Mouse (Mus musculus): ENCODE data around the gene Asb2. TPM values are rescaled to one million over a fixed set of nuclear protein-coding genes. Genes with fewer than 3 reads are reported as not detected.
A peak's percentile ranks its signal among the peaks of the same experiment; 100 is the strongest.

Gene Asb2
- total and polyA plus RNA-seq, 2 experiments from 2014 or later, result 1.5 to 1.6 TPM

- no peak overlapping the region for H3K27ac ChIP-seq (ENCODE audit: low read depth, low read length)
- H3K4me3 ChIP-seq (ENCODE audit: low read depth, low read length), result no peak overlapping the region
- no peaks in the 10 kb centered on the region for H3K36me3 ChIP-seq (ENCODE audit: insufficient read depth)
- ATAC-seq, result no peak
- H3K9ac ChIP-seq, result no peak overlapping the region
- no peak for TF ChIP-seq CTCF (IDR thresholded peaks at IDR 0.05; ENCODE audit: low read depth)
- H3K9me3 ChIP-seq (ENCODE audit: low read length), result no peaks in the 10 kb centered on the region
- DNase-seq, result no peak
- no peaks in the 10 kb centered on the region for H3K27me3 ChIP-seq (ENCODE audit: insufficient read depth, low read length)
- H3K4me1 ChIP-seq (ENCODE audit: insufficient read depth), result no peaks in the 10 kb centered on the region
- H3K4me2 ChIP-seq (ENCODE audit: low read depth), result no peak overlapping the region
- WGBS, result 91% methylated on average over 3 of the region's 3 CpGs
These were observed 63.4 kb downstream of the Asb2 start for GRCm38 (mm10) chr12:103292366-103292765.

DNA sequence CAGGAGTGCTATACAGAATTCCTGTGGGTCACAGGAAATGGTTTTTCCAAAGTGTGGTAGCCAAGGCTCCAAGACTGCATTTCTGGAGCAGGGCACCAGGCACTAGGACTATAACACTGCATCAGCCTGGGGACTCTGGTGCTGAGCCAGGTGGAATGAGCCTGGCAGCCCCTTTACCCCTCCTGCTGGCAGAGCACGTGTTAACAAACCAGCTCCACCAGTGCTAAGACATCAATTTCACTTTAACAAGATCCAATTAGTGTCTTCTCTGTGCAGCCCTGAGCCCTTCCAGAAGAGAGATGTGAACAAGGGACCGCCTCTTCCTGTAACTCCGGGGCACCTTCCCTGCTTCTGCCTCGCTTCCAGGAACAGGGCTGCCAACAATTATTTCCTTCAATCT is 68.5 kb downstream of the Asb2 start:
- H3K4me3 ChIP-seq (ENCODE audit: low read depth, low read length), result no peak overlapping the region
- DNase-seq (peak; percentile 13), ATAC-seq (peak; percentile 36; the same call in 1 of the 2 replicates)
- H3K36me3 ChIP-seq (ENCODE audit: insufficient read depth), result no peaks in the 10 kb centered on the region
- H3K9ac ChIP-seq, result no peak overlapping the region
- H3K4me2 ChIP-seq (ENCODE audit: low read depth), result no peak overlapping the region
- no peaks in the 10 kb centered on the region for H3K9me3 ChIP-seq (ENCODE audit: low read length)
- no peaks in the 10 kb centered on the region for H3K4me1 ChIP-seq (ENCODE audit: insufficient read depth)
- no peaks in the 10 kb centered on the region for H3K27me3 ChIP-seq (ENCODE audit: insufficient read depth, low read length)
- 49% methylated on average over 4 of the region's 4 CpGs for WGBS
- H3K27ac ChIP-seq (ENCODE audit: low read depth, low read length), result no peak overlapping the region
- TF ChIP-seq CTCF (IDR thresholded peaks at IDR 0.05; ENCODE audit: low read depth), result no peak

DNA sequence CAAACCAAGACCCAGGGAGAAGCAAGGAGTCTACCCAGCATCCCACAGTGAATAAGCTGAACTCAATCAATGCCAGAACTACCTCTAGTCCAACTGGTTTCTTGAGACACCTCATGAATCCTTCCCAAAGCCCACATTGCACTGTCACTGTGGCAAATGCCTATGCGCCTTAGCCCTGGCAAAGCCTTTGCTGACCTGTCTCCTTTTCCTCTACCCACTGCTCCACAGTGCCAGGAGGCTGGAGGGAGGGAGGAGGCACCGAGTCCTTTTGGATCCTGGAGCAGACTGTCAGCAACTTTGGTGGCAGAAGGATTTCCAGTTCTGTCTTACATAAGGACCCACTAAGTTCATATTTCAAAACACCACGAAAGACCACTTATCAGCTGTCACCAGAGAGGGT is 72.4 kb downstream of the Asb2 start:
- H3K9ac ChIP-seq, result no peak overlapping the region
- 91% methylated on average over 3 of the region's 3 CpGs for WGBS
- no peak for TF ChIP-seq CTCF (IDR thresholded peaks at IDR 0.05; ENCODE audit: low read depth)
- H3K4me1 ChIP-seq (ENCODE audit: insufficient read depth), result no peaks in the 10 kb centered on the region
- no peaks in the 10 kb centered on the region for H3K27me3 ChIP-seq (ENCODE audit: insufficient read depth, low read length)
- H3K36me3 ChIP-seq (ENCODE audit: insufficient read depth), result no peaks in the 10 kb centered on the region
- no peak overlapping the region for H3K27ac ChIP-seq (ENCODE audit: low read depth, low read length)
- no peaks in the 10 kb centered on the region for H3K9me3 ChIP-seq (ENCODE audit: low read length)
- no peak overlapping the region for H3K4me3 ChIP-seq (ENCODE audit: low read depth, low read length)
- DNase-seq (no peak), ATAC-seq (no peak)
- no peak overlapping the region for H3K4me2 ChIP-seq (ENCODE audit: low read depth)

DNA sequence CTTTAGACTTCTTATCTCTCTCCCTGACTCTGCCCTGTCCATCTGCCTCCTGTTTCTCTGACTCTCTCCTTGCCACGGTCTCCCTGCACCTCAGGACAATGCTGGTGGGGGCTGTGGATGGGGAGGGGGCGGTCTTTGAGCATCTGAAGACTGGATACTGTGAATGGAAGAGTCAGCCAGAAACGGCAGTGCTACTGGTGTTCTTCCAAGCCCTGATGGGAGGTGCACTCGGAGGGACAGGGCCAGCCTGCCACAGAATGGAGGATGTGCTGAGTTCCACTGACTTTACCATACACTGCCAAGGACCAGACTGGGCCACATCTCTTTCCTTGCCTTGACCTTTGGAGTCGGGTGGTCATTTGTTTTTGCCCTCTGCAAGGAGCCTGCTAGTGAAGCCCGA is 72.9 kb downstream of the Asb2 start:
- ATAC-seq (no peak), DNase-seq (no peak)
- H3K9ac ChIP-seq, result no peak overlapping the region
- no peak overlapping the region for H3K4me3 ChIP-seq (ENCODE audit: low read depth, low read length)
- H3K4me1 ChIP-seq (ENCODE audit: insufficient read depth), result no peaks in the 10 kb centered on the region
- peaks cover 4% of the 10 kb centered on the region; the same call in 1 of the 2 replicates for H3K9me3 ChIP-seq (ENCODE audit: low read length)
- WGBS, result 70% methylated on average over 6 of the region's 6 CpGs
- H3K4me2 ChIP-seq (ENCODE audit: low read depth), result no peak overlapping the region
- no peaks in the 10 kb centered on the region for H3K36me3 ChIP-seq (ENCODE audit: insufficient read depth)
- no peaks in the 10 kb centered on the region for H3K27me3 ChIP-seq (ENCODE audit: insufficient read depth, low read length)
- no peak overlapping the region for H3K27ac ChIP-seq (ENCODE audit: low read depth, low read length)
- no peak for TF ChIP-seq CTCF (IDR thresholded peaks at IDR 0.05; ENCODE audit: low read depth)

- Histone ChIP-seq H3K4me3 (ENCODE audit: low read depth, low read length) (no peak overlapping the region), H3K9ac (no peak overlapping the region), H3K4me2 (ENCODE audit: low read depth) (no peak overlapping the region), H3K36me3 (ENCODE audit: insufficient read depth) (no peaks in the 10 kb centered on the region), H3K27me3 (ENCODE audit: insufficient read depth, low read length) (no peaks in the 10 kb centered on the region), H3K9me3 (ENCODE audit: low read length) (peaks cover 9% of the 10 kb centered on the region; the same call in 1 of the 2 replicates), H3K4me1 (ENCODE audit: insufficient read depth) (no peaks in the 10 kb centered on the region), H3K27ac (ENCODE audit: low read depth, low read length) (no peak overlapping the region)
- 72% methylated on average over 4 of the region's 4 CpGs for whole genome bisulfite sequencing
- DNase-seq, result no peak
- no peak for ATAC-seq
- TF ChIP-seq CTCF (IDR thresholded peaks at IDR 0.05; ENCODE audit: low read depth), result no peak
These were observed 73.9 kb downstream of the Asb2 start for GRCm38 (mm10) chr12:103281912-103282311.

GRCm38 (mm10) chr12:103281491-103281890 is 74.3 kb downstream of the Asb2 start:
- peaks cover 9% of the 10 kb centered on the region; the same call in 1 of the 2 replicates for H3K9me3 ChIP-seq (ENCODE audit: low read length)
- H3K27ac ChIP-seq (ENCODE audit: low read depth, low read length), result no peak overlapping the region
- H3K4me3 ChIP-seq (ENCODE audit: low read depth, low read length), result no peak overlapping the region
- 71% methylated on average over 2 of the region's 2 CpGs for WGBS
- H3K4me2 ChIP-seq (ENCODE audit: low read depth), result no peak overlapping the region
- H3K4me1 ChIP-seq (ENCODE audit: insufficient read depth), result no peaks in the 10 kb centered on the region
- H3K27me3 ChIP-seq (ENCODE audit: insufficient read depth, low read length), result no peaks in the 10 kb centered on the region
- ATAC-seq (no peak), DNase-seq (no peak)
- TF ChIP-seq CTCF (IDR thresholded peaks at IDR 0.05; ENCODE audit: low read depth), result no peak
- no peak overlapping the region for H3K9ac ChIP-seq
- H3K36me3 ChIP-seq (ENCODE audit: insufficient read depth), result no peaks in the 10 kb centered on the region

DNA sequence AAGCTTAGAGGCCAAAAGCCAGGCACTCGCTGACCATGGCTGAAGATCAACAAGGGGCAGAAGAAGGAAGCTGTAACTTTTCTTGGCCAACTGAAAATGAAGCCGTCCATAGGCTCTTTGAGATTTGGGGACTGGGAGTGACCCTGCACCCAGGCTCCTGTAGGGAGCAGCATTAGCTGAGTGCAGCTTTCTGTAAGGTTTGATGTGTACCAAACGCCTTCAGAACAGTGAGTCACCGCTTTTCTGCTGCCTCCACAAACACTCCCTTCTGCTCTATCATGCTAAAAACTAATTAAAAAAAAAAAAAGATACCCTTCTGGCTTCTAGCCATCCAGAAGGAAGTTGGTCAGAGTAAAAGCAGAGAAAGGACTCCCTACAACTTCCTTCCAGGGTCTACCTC is 79.4 kb downstream of the Asb2 start:
- ATAC-seq (no peak), DNase-seq (no peak)
- H3K27ac ChIP-seq (ENCODE audit: low read depth, low read length), result no peak overlapping the region
- no peak overlapping the region for H3K9ac ChIP-seq
- no peak for TF ChIP-seq CTCF (IDR thresholded peaks at IDR 0.05; ENCODE audit: low read depth)
- H3K4me2 ChIP-seq (ENCODE audit: low read depth), result no peak overlapping the region
- WGBS, result 73% methylated on average over 4 of the region's 4 CpGs
- no peaks in the 10 kb centered on the region for H3K27me3 ChIP-seq (ENCODE audit: insufficient read depth, low read length)
- H3K36me3 ChIP-seq (ENCODE audit: insufficient read depth), result no peaks in the 10 kb centered on the region
- no peaks in the 10 kb centered on the region for H3K4me1 ChIP-seq (ENCODE audit: insufficient read depth)
- H3K9me3 ChIP-seq (ENCODE audit: low read length), result peaks cover 9% of the 10 kb centered on the region; the same call in 1 of the 2 replicates
- no peak overlapping the region for H3K4me3 ChIP-seq (ENCODE audit: low read depth, low read length)

Measured in forebrain, postnatal 0 days (tissue).